Mouse (Mus musculus): ENCODE measurements at regions not wholly inside any gene's neighbourhood (a gene's known extent, or its start where the extent isn't known, plus 50 kb on each side); places are given as distances from the start of the nearest gene placed in this dataset.
A peak's percentile ranks its signal among the peaks of the same experiment; 100 is the strongest.

DNA sequence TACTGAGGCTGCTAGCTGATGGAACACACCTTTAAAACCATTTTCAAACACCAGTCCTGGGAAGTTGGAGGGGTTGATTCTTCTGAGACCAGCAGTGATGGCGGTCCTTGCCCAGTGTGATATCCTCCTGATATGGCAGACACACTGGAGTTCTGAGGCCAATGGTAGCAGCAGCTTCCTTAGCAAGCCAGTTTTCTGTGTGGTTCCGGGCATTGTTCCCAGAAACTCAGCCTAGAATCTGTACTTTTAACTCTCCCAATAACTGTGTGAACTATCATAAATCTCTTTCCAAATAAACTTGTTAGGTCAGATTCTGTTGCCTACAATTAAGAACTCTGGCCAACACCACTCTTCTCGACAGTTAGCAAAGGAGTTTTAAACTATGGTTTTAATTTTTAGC, 593.1 kb upstream of the Acvr2a start:
- WGBS = 79% methylated on average over 3 of the region's 3 CpGs
- Histone ChIP-seq H3K9me3 (ENCODE audit: low read depth, low read length) (no peaks in the 10 kb centered on the region), H3K27me3 (ENCODE audit: insufficient read depth, low read length) (no peaks in the 10 kb centered on the region), H3K27ac (ENCODE audit: low read depth) (no peak overlapping the region), H3K4me2 (no peak overlapping the region), H3K4me3 (ENCODE audit: low read depth, low read length) (no peak overlapping the region), H3K4me1 (ENCODE audit: insufficient read depth) (no peaks in the 10 kb centered on the region), H3K9ac (no peak overlapping the region), H3K36me3 (ENCODE audit: insufficient read depth) (no peaks in the 10 kb centered on the region)
- DNase-seq = peak; percentile 21
- no peak for ATAC-seq (ENCODE audit: insufficient read depth)
- TF ChIP-seq CTCF (IDR thresholded peaks at IDR 0.05; ENCODE audit: low read depth) = no peak

DNA sequence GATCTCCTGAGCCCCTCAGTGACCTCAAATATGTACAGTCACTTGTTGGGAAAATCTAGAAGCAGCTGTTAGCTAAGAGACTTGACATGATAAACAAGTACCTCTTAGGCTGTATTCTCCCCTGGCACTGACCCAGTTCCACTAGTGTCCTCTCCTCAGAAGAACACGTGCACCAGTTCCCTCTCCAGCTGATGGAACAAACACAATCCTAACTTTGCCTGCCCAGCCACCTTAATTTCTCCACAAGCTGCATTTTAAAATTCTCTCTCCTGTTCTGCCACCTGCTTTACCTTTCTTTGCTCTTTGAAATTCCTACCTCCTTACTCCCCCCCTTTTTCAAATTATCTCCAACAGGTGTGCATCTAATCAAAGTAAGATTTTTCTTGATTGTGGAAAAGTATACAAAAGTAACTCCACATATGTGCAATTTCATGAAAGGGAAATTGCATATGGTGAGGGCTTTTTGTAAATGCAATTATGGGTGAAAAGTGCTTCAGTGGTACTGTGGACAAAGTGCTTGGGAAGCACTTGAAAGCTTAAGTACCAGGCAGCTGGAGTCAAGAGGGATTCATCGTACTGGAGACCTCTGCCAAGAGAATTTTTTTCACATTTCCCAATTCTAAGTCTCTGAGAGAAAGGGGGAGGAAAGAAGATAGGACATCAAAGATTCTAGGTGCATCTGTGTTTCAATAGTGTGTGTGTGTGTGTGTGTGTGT, 590.7 kb upstream of the Acvr2a start:
- ATAC-seq (ENCODE audit: insufficient read depth) (peak; percentile 77; the same call in 1 of the 2 replicates), DNase-seq (peak; percentile 46)
- Histone ChIP-seq H3K4me1 (ENCODE audit: insufficient read depth) (no peaks in the 10 kb centered on the region), H3K36me3 (ENCODE audit: insufficient read depth) (no peaks in the 10 kb centered on the region), H3K9ac (no peak overlapping the region), H3K27me3 (ENCODE audit: insufficient read depth, low read length) (no peaks in the 10 kb centered on the region), H3K27ac (ENCODE audit: low read depth) (no peak overlapping the region), H3K4me3 (ENCODE audit: low read depth, low read length) (no peak overlapping the region), H3K9me3 (ENCODE audit: low read depth, low read length) (no peaks in the 10 kb centered on the region), H3K4me2 (no peak overlapping the region)
- TF ChIP-seq CTCF (IDR thresholded peaks at IDR 0.05; ENCODE audit: low read depth) = no peak
- WGBS = 41% methylated on average over 2 of the region's 2 CpGs

DNA sequence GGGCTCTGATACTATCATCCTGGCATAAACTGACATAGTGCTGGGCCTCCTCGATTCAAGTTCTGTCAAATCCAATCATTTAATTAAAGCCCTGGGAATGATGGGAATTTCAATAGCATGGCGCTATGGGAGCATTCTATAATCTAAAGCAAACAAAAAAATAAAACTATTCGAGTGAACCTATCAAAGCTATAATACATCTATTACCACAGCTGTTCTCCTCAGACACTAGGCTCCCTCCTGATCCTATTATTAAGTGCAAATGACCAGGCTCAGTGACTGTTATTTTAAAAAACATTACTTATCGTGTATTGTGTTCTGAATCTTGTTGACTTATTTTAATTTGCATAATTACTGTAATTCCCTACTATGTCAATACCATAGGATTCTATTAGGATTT, 563.7 kb upstream of the Acvr2a start:
- no peaks in the 10 kb centered on the region for H3K4me1 ChIP-seq (ENCODE audit: insufficient read depth)
- no peak overlapping the region for H3K9ac ChIP-seq
- ATAC-seq (ENCODE audit: insufficient read depth) = no peak
- no peaks in the 10 kb centered on the region for H3K9me3 ChIP-seq (ENCODE audit: low read depth, low read length)
- no peak overlapping the region for H3K4me3 ChIP-seq (ENCODE audit: low read depth, low read length)
- H3K4me2 ChIP-seq = no peak overlapping the region
- H3K36me3 ChIP-seq (ENCODE audit: insufficient read depth) = no peaks in the 10 kb centered on the region
- WGBS = 75% methylated on average over 4 of the region's 4 CpGs
- DNase-seq = no peak
- no peak for TF ChIP-seq CTCF (IDR thresholded peaks at IDR 0.05; ENCODE audit: low read depth)
- no peaks in the 10 kb centered on the region for H3K27me3 ChIP-seq (ENCODE audit: insufficient read depth, low read length)
- no peak overlapping the region for H3K27ac ChIP-seq (ENCODE audit: low read depth)

DNA sequence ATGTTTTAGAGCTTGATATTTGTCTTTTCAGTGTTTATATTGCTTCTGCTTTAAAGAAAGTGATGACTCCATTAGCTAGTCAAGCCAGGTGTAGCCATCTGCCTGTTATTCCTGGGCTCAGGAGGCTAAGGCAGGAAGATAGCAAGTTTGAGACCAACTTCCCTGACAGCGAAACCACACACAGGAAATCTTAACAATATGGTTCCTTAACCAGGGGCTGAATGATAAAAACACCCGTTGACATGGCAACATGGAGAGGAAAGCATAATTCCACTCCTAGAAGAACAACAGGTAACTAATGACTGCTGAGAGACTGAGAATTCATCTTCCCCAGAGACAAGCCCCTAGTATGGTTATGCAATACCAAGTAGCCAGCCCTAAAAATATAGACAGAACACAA, 553.6 kb upstream of the Acvr2a start:
- Histone ChIP-seq H3K4me3 (ENCODE audit: low read depth, low read length) (no peak overlapping the region), H3K27me3 (ENCODE audit: insufficient read depth, low read length) (no peaks in the 10 kb centered on the region), H3K4me1 (ENCODE audit: insufficient read depth) (no peaks in the 10 kb centered on the region), H3K27ac (ENCODE audit: low read depth) (no peak overlapping the region), H3K9ac (no peak overlapping the region), H3K36me3 (ENCODE audit: insufficient read depth) (no peaks in the 10 kb centered on the region), H3K4me2 (no peak overlapping the region), H3K9me3 (ENCODE audit: low read depth, low read length) (no peaks in the 10 kb centered on the region)
- no peak for DNase-seq
- WGBS = 57% methylated on average over 2 of the region's 2 CpGs
- TF ChIP-seq CTCF (IDR thresholded peaks at IDR 0.05; ENCODE audit: low read depth) = no peak
- no peak for ATAC-seq (ENCODE audit: insufficient read depth)

Measured in lung, embryonic 14.5 days (tissue).